Mouse (Mus musculus) E14TG2a.4 (cell line): ENCODE results near the gene Castor1.

ENCODE experiments used
- CTCF ChIP-seq: conservative IDR thresholded peaks from 2 replicates; pipeline ENCODE4 v1.5.1; 2014; ENCODE audit warnings: low read length
- NANOG ChIP-seq: IDR thresholded peaks from 2 replicates; pipeline ENCODE4 v1.6.1; 2014; ENCODE audit warnings: borderline replicate concordance, low read length, mixed read lengths

DNA sequence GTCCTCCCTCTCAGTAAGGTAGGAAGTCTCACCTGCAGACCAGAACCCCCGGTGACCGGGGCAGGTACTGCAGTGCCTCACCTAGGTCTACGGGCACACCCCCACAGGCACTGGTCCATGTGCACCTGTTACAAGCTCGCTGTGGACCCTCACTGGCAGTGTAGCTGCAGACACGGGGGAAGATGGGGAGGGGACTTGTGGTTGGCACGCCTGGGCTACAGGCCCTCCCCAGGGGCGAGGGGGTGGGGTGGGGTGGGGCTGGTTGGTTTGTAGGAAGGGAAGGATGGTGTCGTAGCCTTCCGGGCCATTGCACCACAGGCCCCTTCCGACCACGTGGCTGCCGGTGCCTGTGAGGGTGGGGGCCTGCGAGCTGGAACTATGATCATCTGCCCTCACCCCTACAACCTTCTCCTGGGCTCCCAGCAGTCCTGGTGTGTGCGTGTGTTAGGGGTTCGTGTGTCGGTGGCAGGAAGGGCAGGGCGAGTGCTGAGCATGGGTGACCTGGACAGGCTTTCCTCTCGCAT lies 19.4 kb downstream of the Castor1 start:
- TF ChIP-seq CTCF (peak; percentile 34), NANOG (no peak)
